In genomic region chr5:53589172-53589960, GRCm38 (mm10) we compare ENCODE assay signal across 7 mouse cellular contexts.
DNase-seq lines count a peak whose midpoint lies in the region; ATAC-seq lines count a peak whose summit lies in the region.

No protein-coding gene starts in this region.

- peak overlapping the region; percentile 92 for H3K4me3 ChIP-seq in embryonic facial prominence, embryonic 12.5 days
- H3K4me3 ChIP-seq in limb, embryonic 11.5 days (ENCODE audit: low read depth, low read length): peak overlapping the region; percentile 91
- H3K4me3 ChIP-seq in midbrain, embryonic 14.5 days (replicated peaks; ENCODE audit: low read depth, low read length): peak overlapping the region; percentile 79

- no peaks in the 10 kb centered on the region for H3K36me3 ChIP-seq in embryonic facial prominence, embryonic 12.5 days
- H3K36me3 ChIP-seq in limb, embryonic 11.5 days (ENCODE audit: control insufficient read depth, insufficient read depth, low read length): no peaks in the 10 kb centered on the region
- no peaks in the 10 kb centered on the region for H3K36me3 ChIP-seq in midbrain, embryonic 14.5 days (ENCODE audit: control insufficient read depth, insufficient read depth, low read length)

- H3K27me3 ChIP-seq in embryonic facial prominence, embryonic 12.5 days: 0 out of 2 replicates have a peak, but pooled peaks cover 7% of the 10 kb centered on the region
- H3K27me3 ChIP-seq in limb, embryonic 11.5 days (ENCODE audit: control insufficient read depth, insufficient read depth, low read length): no peaks in the 10 kb centered on the region
- H3K27me3 ChIP-seq in midbrain, embryonic 14.5 days (ENCODE audit: control insufficient read depth, insufficient read depth, low read length): no peaks in the 10 kb centered on the region

- H3K4me2 ChIP-seq in embryonic facial prominence, embryonic 12.5 days (replicated peaks): peak overlapping the region; percentile 91
- H3K4me2 ChIP-seq in limb, embryonic 11.5 days (ENCODE audit: low read depth, severe bottlenecking): peak overlapping the region; percentile 96
- H3K4me2 ChIP-seq in midbrain, embryonic 14.5 days (ENCODE audit: low read length): peak overlapping the region; percentile 79

- peaks cover 19% of the 10 kb centered on the region for H3K4me1 ChIP-seq in embryonic facial prominence, embryonic 12.5 days
- peaks cover 7% of the 10 kb centered on the region for H3K4me1 ChIP-seq in limb, embryonic 11.5 days (ENCODE audit: control insufficient read depth, insufficient read depth, low read length)
- peaks cover 26% of the 10 kb centered on the region for H3K4me1 ChIP-seq in midbrain, embryonic 14.5 days (ENCODE audit: control insufficient read depth, insufficient read depth, low read length)

- peak overlapping the region; percentile 98 for H3K9ac ChIP-seq in embryonic facial prominence, embryonic 12.5 days
- H3K9ac ChIP-seq in limb, embryonic 11.5 days (ENCODE audit: low read length): peak overlapping the region; percentile 57
- peak overlapping the region; percentile 94 for H3K9ac ChIP-seq in midbrain, embryonic 14.5 days (replicated peaks; ENCODE audit: low read length)

- H3K27ac ChIP-seq in embryonic facial prominence, embryonic 12.5 days: peak overlapping the region; percentile 95
- H3K27ac ChIP-seq in limb, embryonic 11.5 days (replicated peaks; ENCODE audit: low read depth, low read length): 0 out of 2 replicates have a peak overlapping the region, but pooled peaks have one; percentile 39
- peak overlapping the region; percentile 97 for H3K27ac ChIP-seq in midbrain, embryonic 14.5 days (replicated peaks; ENCODE audit: low read depth, low read length)

- ATAC-seq in embryonic facial prominence, embryonic 12.5 days (ENCODE audit: insufficient number of reproducible peaks, insufficient read depth, low FRiP score, low TSS enrichment): peak; percentile 89
- ATAC-seq in limb, embryonic 11.5 days (ENCODE audit: insufficient number of reproducible peaks, low FRiP score, low TSS enrichment, low read depth): peak; percentile 86
- ATAC-seq in midbrain, embryonic 14.5 days (ENCODE audit: low FRiP score, low TSS enrichment): peak; percentile 89

- H3K9me3 ChIP-seq in embryonic facial prominence, embryonic 12.5 days: no peaks in the 10 kb centered on the region
- no peaks in the 10 kb centered on the region for H3K9me3 ChIP-seq in limb, embryonic 11.5 days (ENCODE audit: control insufficient read depth, low read length)
- no peaks in the 10 kb centered on the region for H3K9me3 ChIP-seq in midbrain, embryonic 14.5 days (ENCODE audit: control insufficient read depth, low read length)

- DNase-seq in adrenal gland, postnatal 25 days: peak; percentile 95
- DNase-seq in heart, adult 11 months: peak; percentile 99
- DNase-seq in kidney, adult 18-20 months: peak; percentile 95
- peak; percentile 96 for DNase-seq in limb, embryonic 11.5 days (ENCODE audit: low spot score)
- peak; percentile 99 for DNase-seq in midbrain, embryonic 14.5 days
- peak; percentile 83 for DNase-seq in spleen, adult 18-20 months

- WGBS in embryonic facial prominence, embryonic 12.5 days: under 1% methylated on average over 61 of the region's 72 CpGs
- WGBS in limb, embryonic 11.5 days: under 1% methylated on average over 72 of the region's 72 CpGs
- WGBS in midbrain, embryonic 14.5 days: under 1% methylated on average over 70 of the region's 72 CpGs

Comparison
In these comparisons a context has a peak if more than half of its experiments do, and no peak if none do; other contexts are left out.
1. Peak in every context shown above with its lines: DNase-seq, ATAC-seq, H3K4me3 ChIP-seq and H3K27ac ChIP-seq.
2. H3K27ac ChIP-seq: peak in every context shown above with its lines; median percentile 97 in midbrain, embryonic 14.5 days; 95 in embryonic facial prominence, embryonic 12.5 days; 39 in limb, embryonic 11.5 days.